ENCODE assay signal across 28 mouse cellular contexts in the genomic region with DNA sequence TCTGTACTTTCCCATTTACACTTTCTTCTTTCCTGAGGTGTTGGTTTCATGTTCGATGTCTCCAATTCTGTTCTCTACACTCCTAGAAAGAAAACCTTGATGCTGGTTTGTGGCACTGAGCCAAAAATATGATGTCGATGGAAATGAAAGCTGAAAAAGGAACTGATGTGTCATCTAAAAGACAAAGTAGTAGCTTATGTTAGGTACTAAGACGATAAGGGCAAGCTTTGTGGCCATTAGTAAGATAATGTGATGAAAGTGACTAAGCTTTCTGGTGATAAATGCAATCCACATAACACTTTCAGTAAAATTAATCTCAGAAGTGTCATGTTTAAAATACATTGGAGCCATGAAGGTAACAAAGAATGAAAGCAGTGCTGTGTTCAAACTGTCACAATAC. TPM values are rescaled to one million over a fixed set of nuclear protein-coding genes. Genes with fewer than 3 reads are reported as not detected.
DNase-seq lines count a peak whose midpoint lies in the region; ATAC-seq and TF ChIP-seq lines count a peak whose summit lies in the region.
"Had no signal": no experiment of that assay in that cellular context is flagged by ENCODE, and none has a peak within 500 bp of the region (broad histone marks: within the 10 kb centered on the region; RNA-seq: fewer than 3 reads in every experiment).

No protein-coding gene starts in this region.

- TF ChIP-seq POLR2A in CH12.LX (IDR thresholded peaks at IDR 0.05; ENCODE audit: low read depth, low read length) = no peak

- H3K9ac ChIP-seq in CH12.LX (ENCODE audit: insufficient read depth, low read depth) = no peak overlapping the region
- no peak overlapping the region for H3K9ac ChIP-seq in hindbrain, embryonic 13.5 days
- H3K9ac ChIP-seq: embryonic facial prominence, embryonic 12.5 days; forebrain, embryonic 13.5 days; forebrain, embryonic 15.5 days; forebrain, postnatal 0 days had no signal

- H3K27ac ChIP-seq in CH12.LX (ENCODE audit: insufficient read depth, low read depth) = no peak overlapping the region
- no peak overlapping the region for H3K27ac ChIP-seq in hindbrain, embryonic 13.5 days
- H3K27ac ChIP-seq: embryonic facial prominence, embryonic 10.5 days; embryonic facial prominence, embryonic 12.5 days; forebrain, embryonic 13.5 days; forebrain, embryonic 15.5 days had no signal

- no peaks in the 10 kb centered on the region for H3K27me3 ChIP-seq in CH12.LX (replicated peaks)
- no peaks in the 10 kb centered on the region for H3K27me3 ChIP-seq in hindbrain, embryonic 13.5 days
- H3K27me3 ChIP-seq: embryonic facial prominence, embryonic 12.5 days; forebrain, embryonic 13.5 days; forebrain, embryonic 15.5 days had no signal

- no peak overlapping the region for H3K4me3 ChIP-seq in CH12.LX (replicated peaks in 1 of 3; ENCODE audit: low read depth in 2 of 3, low read length in 2 of 3, poor library complexity in 1 of 3)
- no peak overlapping the region for H3K4me3 ChIP-seq in hindbrain, embryonic 13.5 days
- H3K4me3 ChIP-seq: embryonic facial prominence, embryonic 10.5 days; embryonic facial prominence, embryonic 12.5 days; forebrain, embryonic 13.5 days; forebrain, embryonic 15.5 days had no signal

- 0 out of 2 replicates have a peak, but pooled peaks have one; percentile 42 for ATAC-seq in granulocyte monocyte progenitor cell, adult 5-6 weeks (replicated peaks; ENCODE audit: poor library complexity, severe bottlenecking)
- no peak for ATAC-seq in hindbrain, embryonic 13.5 days (ENCODE audit: low FRiP score)
- ATAC-seq: CD4-positive, CD25-positive, alpha-beta regulatory T cell, adult 4 months; forebrain, embryonic 13.5 days; forebrain, embryonic 15.5 days; forebrain, postnatal 0 days had no signal

- H3K4me2 ChIP-seq in CH12.LX (ENCODE audit: insufficient read depth, low read depth, poor library complexity, severe bottlenecking) = peak overlapping the region; percentile 78
- no peak overlapping the region for H3K4me2 ChIP-seq in hindbrain, embryonic 13.5 days
- H3K4me2 ChIP-seq: embryonic facial prominence, embryonic 12.5 days; forebrain, embryonic 13.5 days; forebrain, embryonic 15.5 days had no signal

- TF ChIP-seq CTCF in CH12.LX (conservative IDR thresholded peaks at IDR 0.05 in 1 of 2, IDR thresholded peaks at IDR 0.05 in 1 of 2; ENCODE audit: low read depth in 2 of 2, low read length in 2 of 2) = no peak

- dilution Hi-C loops in CH12.LX (cut with MboI; ENCODE audit: extremely low pct_ligation_motif_present, extremely low pct_unique_long_range_greater_than_20kb, low sequenced_read_pairs) = no loop called here

- WGBS in hindbrain, embryonic 13.5 days = 83% methylated on average over 3 of the region's 3 CpGs

- DNase-seq in CH12.LX (ENCODE audit: extremely low read depth) (no peak), NIH3T3 (ENCODE audit: low read depth) (peak; percentile 17)
- no peak for DNase-seq in cerebellum, adult 11 months
- no peak for DNase-seq in ovary, adult 18-20 months (ENCODE audit: low spot score)
- no peak for DNase-seq in right cerebral cortex, postnatal 14 days
- DNase-seq: adrenal gland, adult 2 months; adrenal gland, postnatal 10 days; adrenal gland, postnatal 25 days; B cell, adult 2 months; cerebellum, adult 11-12 months; cerebellum, adult 2 months; cerebellum, adult 9-10 months; cerebellum, postnatal 10 days; cerebellum, postnatal 25 days; forebrain, postnatal 0 days had no signal

- no peak for TF ChIP-seq EP300 in CH12.LX (IDR thresholded peaks at IDR 0.05; ENCODE audit: low read length)

- in situ Hi-C loops in CH12.LX (cut with MboI; ENCODE audit: low pct_ligation_motif_present, low pct_unique_long_range_greater_than_20kb, low sequenced_read_pairs) = no loop called here

- H3K36me3 ChIP-seq in CH12.LX (replicated peaks in 1 of 2; ENCODE audit: control insufficient read depth in 1 of 2, insufficient read depth in 1 of 2, low read length in 1 of 2) = no peaks in the 10 kb centered on the region
- H3K36me3 ChIP-seq in hindbrain, embryonic 13.5 days = no peaks in the 10 kb centered on the region
- H3K36me3 ChIP-seq: embryonic facial prominence, embryonic 10.5 days; embryonic facial prominence, embryonic 12.5 days; forebrain, embryonic 15.5 days had no signal

- no peaks in the 10 kb centered on the region for H3K79me2 ChIP-seq in CH12.LX (replicated peaks; ENCODE audit: control insufficient read depth, extremely low read depth, insufficient read depth, poor library complexity, severe bottlenecking)

- peaks cover 0 to 8% of the 10 kb centered on the region in 2 experiments; a peak in 1 of 4 replicates for H3K4me1 ChIP-seq in CH12.LX (ENCODE audit: control insufficient read depth in 1 of 2, insufficient read depth in 2 of 2)
- H3K4me1 ChIP-seq in hindbrain, embryonic 13.5 days (replicated peaks) = no peaks in the 10 kb centered on the region
- H3K4me1 ChIP-seq: embryonic facial prominence, embryonic 10.5 days; embryonic facial prominence, embryonic 12.5 days; forebrain, embryonic 13.5 days; forebrain, embryonic 15.5 days had no signal

- H3K9me3 ChIP-seq in CH12.LX (replicated peaks; ENCODE audit: low read length) = no peaks in the 10 kb centered on the region
- H3K9me3 ChIP-seq in hindbrain, embryonic 13.5 days = no peaks in the 10 kb centered on the region
- H3K9me3 ChIP-seq: embryonic facial prominence, embryonic 10.5 days; embryonic facial prominence, embryonic 12.5 days; forebrain, embryonic 13.5 days; forebrain, embryonic 15.5 days had no signal

- TF ChIP-seq RAD21 in CH12.LX (IDR thresholded peaks at IDR 0.05; ENCODE audit: low read depth, low read length) = no peak

TF ChIP-seq in CH12.LX, 34 proteins besides CTCF, POLR2A, EP300 and RAD21:
- TF ChIP-seq JUN (IDR thresholded peaks at IDR 0.05; ENCODE audit: insufficient read depth, low read depth, low read length) = no peak
- TF ChIP-seq MAFK (IDR thresholded peaks at IDR 0.05; ENCODE audit: insufficient replicate concordance, low read length) = no peak

RNA-seq across cellular contexts. Expression of a gene that starts 2.4 kb away (rescaled TPM):
- total RNA-seq in CH12.LX (2012; rRNA removed) = not detected in 2 replicates
- not detected in 2 replicates for total RNA-seq in CH12.LX (2014; rRNA removed)
- polyA plus RNA-seq in CH12.LX (2012; ENCODE audit: insufficient read length, low read depth) = not detected in 2 replicates
- total RNA-seq in granulocyte monocyte progenitor cell, adult 5-6 weeks (2014; fragmentation: Nextera tagmentation) = not detected in 2 replicates
- not detected in 2 replicates for total RNA-seq in granulocyte monocyte progenitor cell, adult 5-6 weeks (2017)
- not detected in 2 replicates for polyA plus RNA-seq in hindbrain, embryonic 13.5 days (2015; fragmentation: Nextera tagmentation; extraction: Ambion mirVana)
- total RNA-seq: adrenal gland, adult 2 months; adrenal gland, postnatal 10 days; adrenal gland, postnatal 25 days; adrenal gland, postnatal 4 days; ES-E14; forebrain, postnatal 0 days had no signal
- polyA plus RNA-seq: adrenal gland, adult 2 months; brain, embryonic 14.5 days; CD4-positive, CD25-positive, alpha-beta regulatory T cell, adult 4 months; cerebellum, adult 2 months; cortical plate, adult 2 months; embryonic facial prominence, embryonic 10.5 days; embryonic facial prominence, embryonic 12.5 days; embryonic facial prominence, embryonic 14.5 days; forebrain, embryonic 11.5 days; forebrain, embryonic 13.5 days; forebrain, embryonic 15.5 days; forebrain, postnatal 0 days had no signal

RNA-seq across cellular contexts. Expression of a gene that starts 4.6 kb away (rescaled TPM):
- total RNA-seq in CH12.LX (2012; rRNA removed) (not detected in 2 replicates), CH12.LX (2014; rRNA removed) (not detected in 2 replicates)
- polyA plus RNA-seq in CH12.LX (2012; ENCODE audit: insufficient read length, low read depth) = not detected in 2 replicates
- not detected in 2 replicates for total RNA-seq in granulocyte monocyte progenitor cell, adult 5-6 weeks (2014; fragmentation: Nextera tagmentation)
- total RNA-seq in granulocyte monocyte progenitor cell, adult 5-6 weeks (2017) = not detected in 2 replicates
- polyA plus RNA-seq in hindbrain, embryonic 13.5 days (2015; fragmentation: Nextera tagmentation; extraction: Ambion mirVana) = not detected in 2 replicates
- total RNA-seq: adrenal gland, adult 2 months; adrenal gland, postnatal 10 days; adrenal gland, postnatal 25 days; adrenal gland, postnatal 4 days; ES-E14; forebrain, postnatal 0 days had no signal
- polyA plus RNA-seq: adrenal gland, adult 2 months; brain, embryonic 14.5 days; CD4-positive, CD25-positive, alpha-beta regulatory T cell, adult 4 months; cerebellum, adult 2 months; cortical plate, adult 2 months; embryonic facial prominence, embryonic 10.5 days; embryonic facial prominence, embryonic 12.5 days; embryonic facial prominence, embryonic 14.5 days; forebrain, embryonic 11.5 days; forebrain, embryonic 13.5 days; forebrain, embryonic 15.5 days; forebrain, postnatal 0 days had no signal

RNA-seq across cellular contexts. Expression of a gene that starts 9.8 kb away (rescaled TPM):
- total RNA-seq in CH12.LX (2012; rRNA removed) (not detected in 2 replicates), CH12.LX (2014; rRNA removed) (not detected in 2 replicates)
- not detected in 2 replicates for polyA plus RNA-seq in CH12.LX (2012; ENCODE audit: insufficient read length, low read depth)
- not detected in 2 replicates for total RNA-seq in granulocyte monocyte progenitor cell, adult 5-6 weeks (2014; fragmentation: Nextera tagmentation)
- total RNA-seq in granulocyte monocyte progenitor cell, adult 5-6 weeks (2017) = not detected in 2 replicates
- not detected in 2 replicates for polyA plus RNA-seq in hindbrain, embryonic 13.5 days (2015; fragmentation: Nextera tagmentation; extraction: Ambion mirVana)
- total RNA-seq: adrenal gland, adult 2 months; adrenal gland, postnatal 10 days; adrenal gland, postnatal 25 days; adrenal gland, postnatal 4 days; ES-E14; forebrain, postnatal 0 days had no signal
- polyA plus RNA-seq: adrenal gland, adult 2 months; brain, embryonic 14.5 days; CD4-positive, CD25-positive, alpha-beta regulatory T cell, adult 4 months; cerebellum, adult 2 months; cortical plate, adult 2 months; embryonic facial prominence, embryonic 10.5 days; embryonic facial prominence, embryonic 12.5 days; embryonic facial prominence, embryonic 14.5 days; forebrain, embryonic 11.5 days; forebrain, embryonic 13.5 days; forebrain, embryonic 15.5 days; forebrain, postnatal 0 days had no signal

RNA-seq across cellular contexts. Expression of a gene that starts 37.1 kb away (rescaled TPM):
- total RNA-seq in CH12.LX (2012; rRNA removed) (not detected in 2 replicates), CH12.LX (2014; rRNA removed) (not detected in 2 replicates)
- not detected in 2 replicates for polyA plus RNA-seq in CH12.LX (2012; ENCODE audit: insufficient read length, low read depth)
- not detected in 2 replicates for total RNA-seq in granulocyte monocyte progenitor cell, adult 5-6 weeks (2014; fragmentation: Nextera tagmentation)
- not detected in 2 replicates for total RNA-seq in granulocyte monocyte progenitor cell, adult 5-6 weeks (2017)
- polyA plus RNA-seq in hindbrain, embryonic 13.5 days (2015; fragmentation: Nextera tagmentation; extraction: Ambion mirVana) = not detected in 2 replicates
- total RNA-seq: adrenal gland, adult 2 months; adrenal gland, postnatal 10 days; adrenal gland, postnatal 25 days; adrenal gland, postnatal 4 days; ES-E14; forebrain, postnatal 0 days had no signal
- polyA plus RNA-seq: adrenal gland, adult 2 months; brain, embryonic 14.5 days; cerebellum, adult 2 months; cortical plate, adult 2 months; embryonic facial prominence, embryonic 10.5 days; embryonic facial prominence, embryonic 12.5 days; embryonic facial prominence, embryonic 14.5 days; forebrain, embryonic 11.5 days; forebrain, embryonic 13.5 days; forebrain, embryonic 15.5 days; forebrain, postnatal 0 days had no signal

RNA-seq across cellular contexts. Expression of a gene that starts 40.3 kb away (rescaled TPM):
- total RNA-seq in CH12.LX (2012; rRNA removed) (10.2 and 11.9 TPM in 2 replicates), CH12.LX (2014; rRNA removed) (not detected in 2 replicates)
- polyA plus RNA-seq in CH12.LX (2012; ENCODE audit: insufficient read length, low read depth) = 0.49 TPM in 1 of 2 replicates, not detected in the other
- not detected in 2 replicates for total RNA-seq in granulocyte monocyte progenitor cell, adult 5-6 weeks (2014; fragmentation: Nextera tagmentation)
- total RNA-seq in granulocyte monocyte progenitor cell, adult 5-6 weeks (2017) = 0.69 TPM in 1 of 2 replicates, not detected in the other
- polyA plus RNA-seq in hindbrain, embryonic 13.5 days (2015; fragmentation: Nextera tagmentation; extraction: Ambion mirVana) = 1.6 and 2.6 TPM in 2 replicates
- polyA plus RNA-seq: CD4-positive, CD25-positive, alpha-beta regulatory T cell, adult 4 months had no signal
